15 mouse cellular contexts compared by ENCODE assay signal in genomic region chr15:41352129-41352528, GRCm38 (mm10).
"Had no signal": no experiment of that assay in that cellular context is flagged by ENCODE, and none has a peak within 500 bp of the region (broad histone marks: within the 10 kb centered on the region; RNA-seq: fewer than 3 reads in every experiment).

No protein-coding gene starts in this region.

- H3K9me3 ChIP-seq: megakaryocyte, embryonic 14.5 days; midbrain, embryonic 13.5 days; midbrain, embryonic 15.5 days; neural tube, embryonic 12.5 days; stomach, embryonic 15.5 days had no signal

- H3K4me2 ChIP-seq: lung, embryonic 14.5 days; midbrain, embryonic 11.5 days; midbrain, embryonic 13.5 days; midbrain, embryonic 15.5 days; neural tube, embryonic 12.5 days; stomach, embryonic 15.5 days had no signal

- H3K27ac ChIP-seq: midbrain, embryonic 13.5 days; midbrain, embryonic 15.5 days; neural tube, embryonic 12.5 days; stomach, embryonic 15.5 days; stomach, postnatal 0 days had no signal

- H3K4me1 ChIP-seq: megakaryocyte, embryonic 14.5 days; midbrain, embryonic 13.5 days; midbrain, embryonic 15.5 days; neural tube, embryonic 12.5 days; stomach, embryonic 15.5 days had no signal

- DNase-seq: lung, adult 18-20 months; lung, embryonic 14.5 days; lung, postnatal 10 days; lung, postnatal 4 days; right cerebral cortex, postnatal 14 days; thymus, adult 18-20 months; thymus, postnatal 14 days; thymus, postnatal 36 days had no signal

- H3K36me3 ChIP-seq: midbrain, embryonic 13.5 days; midbrain, embryonic 15.5 days; neural tube, embryonic 12.5 days; stomach, embryonic 15.5 days had no signal

- H3K4me3 ChIP-seq: megakaryocyte, embryonic 14.5 days; midbrain, embryonic 13.5 days; midbrain, embryonic 15.5 days; neural tube, embryonic 12.5 days; stomach, embryonic 15.5 days had no signal

- ATAC-seq: midbrain, embryonic 13.5 days; midbrain, embryonic 15.5 days had no signal

- H3K9ac ChIP-seq: lung, embryonic 14.5 days; midbrain, embryonic 13.5 days; midbrain, embryonic 15.5 days; neural tube, embryonic 12.5 days; stomach, embryonic 15.5 days had no signal

- H3K27me3 ChIP-seq: megakaryocyte, embryonic 14.5 days; midbrain, embryonic 13.5 days; midbrain, embryonic 15.5 days; neural tube, embryonic 12.5 days; stomach, embryonic 15.5 days had no signal
